Mouse (Mus musculus) layer of hippocampus, adult 8-10 months (tissue): ENCODE results near the gene Tbx10. TPM values are rescaled to one million over a fixed set of nuclear protein-coding genes. Genes with fewer than 3 reads are reported as not detected.
"Not testable (repeated sequence)": the region's sequence is repeated elsewhere in the genome, so short reads cannot be mapped to it uniquely, and the experiment has no call there.

Experiments
- DNase-seq, 2 experiments: peaks; one replicate each; pipeline ENCODE4 v3.0.0; 2022; ENCODE audit warnings: low spot score in 2 of 2
- total RNA-seq, 4 experiments: library from RNA; stranded (reverse); gene quantifications; 2 replicates each; pipeline ENCODE4 v1.2.4; 2022

Tbx10 gene
- total RNA-seq, 4 experiments from 2014 or later = not detected

- DNase-seq = not testable (repeated sequence)
Observed at GRCm38 (mm10) chr19:3974608-3975007, 17.9 kb upstream of the Tbx10 start.

- no peak for DNase-seq
Observed at GRCm38 (mm10) chr19:3975866-3976265, 16.7 kb upstream of the Tbx10 start.

DNA sequence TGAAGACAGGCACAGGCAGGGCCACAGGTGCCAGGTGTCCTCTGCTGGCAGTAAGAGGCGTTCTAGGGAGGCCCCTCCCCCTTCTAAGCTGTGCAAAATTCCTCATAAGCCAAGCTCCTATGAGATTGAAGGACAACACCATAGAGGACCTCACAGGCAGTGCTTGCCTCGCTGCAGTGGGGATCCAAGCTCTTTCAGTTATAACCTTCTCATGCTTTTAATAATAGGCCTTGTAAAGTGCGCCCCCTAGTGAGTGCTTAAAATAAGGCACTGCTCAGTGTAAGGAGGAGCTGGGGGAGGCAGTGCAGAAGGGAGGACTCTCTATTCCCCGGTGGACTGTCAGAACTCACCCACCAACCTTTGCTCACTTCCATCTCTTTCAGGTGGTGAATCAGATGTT is 12.2 kb upstream of the Tbx10 start:
- peak; percentile 66 to 79 for DNase-seq

DNA sequence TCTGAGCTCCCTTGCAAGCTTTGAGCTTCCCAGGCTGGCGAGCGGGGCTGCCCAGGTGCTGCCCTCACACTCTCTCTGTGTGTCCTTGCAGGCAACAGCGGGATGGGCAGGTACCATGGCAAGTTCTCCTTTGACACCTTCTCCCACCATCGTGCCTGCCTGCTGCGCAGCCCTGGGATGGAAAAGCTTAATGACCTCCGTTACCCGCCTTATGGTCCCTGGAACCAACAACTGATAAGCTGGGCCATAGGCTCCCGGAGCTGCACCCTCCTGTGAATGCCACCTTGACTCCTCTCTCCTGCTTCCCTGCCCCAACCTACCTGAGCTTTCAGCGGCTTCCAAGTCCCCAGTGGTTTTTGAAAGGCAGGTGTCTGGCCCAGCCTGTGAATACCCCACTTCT is 11.6 kb upstream of the Tbx10 start:
- no peak for DNase-seq

GRCm38 (mm10) chr19:3983527-3984200 is 8.9 kb upstream of the Tbx10 start:
- no peak for DNase-seq

- no peak for DNase-seq
Observed at GRCm38 (mm10) chr19:3985261-3985681, 7.3 kb upstream of the Tbx10 start.

GRCm38 (mm10) chr19:3986334-3986733 is 6.2 kb upstream of the Tbx10 start, which contains the start of gene Acy3:
Gene Acy3 (plus strand): TSS chr19:3986570.
- peak in 1 of 2 experiments; percentile 47 for DNase-seq

GRCm38 (mm10) chr19:3988066-3988465 is 4.5 kb upstream of the Tbx10 start:
- no peak for DNase-seq

DNA sequence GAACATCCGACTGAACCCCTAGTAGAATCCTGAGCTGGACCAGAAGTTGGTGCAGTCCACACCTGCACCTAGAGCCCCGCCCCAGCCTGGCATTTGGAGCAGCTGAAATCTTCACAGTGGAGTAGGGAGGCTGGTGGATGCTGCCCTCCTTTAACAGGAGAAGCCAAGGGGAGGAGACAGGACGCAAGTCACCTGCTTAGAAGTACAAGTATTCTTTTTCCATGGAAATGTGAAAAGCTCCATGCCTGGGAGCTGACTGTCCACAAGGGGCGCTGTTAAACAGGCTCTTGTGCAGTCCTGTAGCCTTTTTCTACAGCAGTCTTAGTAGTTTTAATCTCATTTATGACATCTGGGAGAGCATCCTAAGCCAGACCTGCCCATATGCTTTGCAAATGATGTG is 3.8 kb upstream of the Tbx10 start:
- no peak for DNase-seq

- no peak for DNase-seq
Observed at GRCm38 (mm10) chr19:3990804-3991203, 1.7 kb upstream of the Tbx10 start.

DNA sequence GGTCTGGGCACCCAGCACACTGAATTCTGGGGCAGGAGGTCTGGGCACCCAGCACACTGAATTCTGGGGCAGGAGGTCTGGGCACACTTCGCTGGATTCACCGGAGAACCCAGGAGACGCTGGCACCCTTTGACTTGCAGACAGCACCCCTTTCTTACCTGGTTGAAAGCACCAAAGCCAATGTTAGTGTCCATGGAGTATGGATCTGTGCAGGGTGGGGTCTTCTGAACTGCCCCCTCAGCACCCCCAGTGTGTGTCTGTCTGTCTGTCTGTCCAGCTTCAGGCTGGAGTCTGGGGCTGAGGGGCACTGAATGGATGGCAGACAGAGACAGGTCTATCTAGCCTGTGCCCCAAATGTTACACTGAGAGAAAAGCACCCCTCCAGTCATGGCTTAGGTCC is 990 bp upstream of the Tbx10 start:
- no peak for DNase-seq

DNA sequence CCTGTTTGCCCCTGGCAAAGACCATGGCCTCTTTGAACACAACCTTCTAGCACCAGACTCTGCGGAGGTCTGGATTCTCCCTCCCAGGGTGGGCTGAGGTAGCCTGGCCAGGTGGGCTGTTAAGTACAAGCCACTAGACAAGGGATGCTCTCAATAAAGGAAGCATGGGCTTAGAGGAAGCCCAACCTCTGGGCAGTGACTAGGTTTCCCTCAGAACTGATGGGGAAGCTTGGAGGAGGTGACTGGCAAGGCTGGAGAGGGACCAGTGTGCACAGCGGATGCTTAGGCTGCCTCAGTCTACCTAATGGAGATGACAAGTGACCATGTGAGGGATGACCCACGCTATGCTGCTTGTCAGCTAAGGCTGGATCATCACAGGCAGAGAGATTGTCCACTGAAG is 586 bp upstream of the Tbx10 start:
- no peak for DNase-seq

DNA sequence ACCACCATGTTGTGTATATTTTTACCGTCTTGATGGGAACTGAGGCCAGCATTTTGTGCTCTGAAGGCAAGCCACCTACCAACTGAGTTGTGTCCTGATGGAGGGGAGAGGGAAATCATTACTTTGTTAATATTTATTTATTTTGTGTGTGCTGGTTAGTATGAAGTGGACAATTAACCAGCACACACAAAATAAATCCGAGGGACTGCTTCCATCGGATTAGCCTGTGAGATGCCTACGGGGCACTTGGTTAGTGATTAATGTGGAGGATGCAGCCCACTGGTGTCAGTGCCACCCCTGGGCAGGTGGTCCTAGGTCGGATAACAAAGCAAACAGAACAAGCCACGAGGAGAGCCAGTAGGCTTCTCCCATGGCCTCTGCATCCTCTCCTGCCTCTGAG is 2.4 kb downstream of the Tbx10 start:
- no peak for DNase-seq

GRCm38 (mm10) chr19:3995505-3995904 is 3.0 kb downstream of the Tbx10 start:
- DNase-seq = no peak

DNA sequence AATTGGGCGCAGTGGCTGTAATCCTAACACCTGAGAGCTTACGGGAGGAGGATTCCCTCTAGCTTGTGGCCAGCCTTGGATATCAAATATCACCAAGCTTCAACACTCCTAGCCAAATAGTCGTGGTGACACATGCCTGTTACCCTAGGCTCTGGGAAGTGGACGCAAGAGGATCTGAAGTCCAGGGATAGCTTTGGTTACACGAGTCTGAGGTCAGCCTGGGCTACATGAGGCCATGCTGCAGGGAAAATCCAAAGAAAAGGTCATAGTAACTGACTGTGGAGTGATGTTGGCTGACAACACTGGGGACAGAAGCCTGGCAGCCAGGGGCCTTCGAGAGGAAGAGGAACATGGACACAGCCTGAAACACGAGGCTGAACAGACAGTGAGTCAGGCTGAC is 3.6 kb downstream of the Tbx10 start:
- DNase-seq = no peak

DNA sequence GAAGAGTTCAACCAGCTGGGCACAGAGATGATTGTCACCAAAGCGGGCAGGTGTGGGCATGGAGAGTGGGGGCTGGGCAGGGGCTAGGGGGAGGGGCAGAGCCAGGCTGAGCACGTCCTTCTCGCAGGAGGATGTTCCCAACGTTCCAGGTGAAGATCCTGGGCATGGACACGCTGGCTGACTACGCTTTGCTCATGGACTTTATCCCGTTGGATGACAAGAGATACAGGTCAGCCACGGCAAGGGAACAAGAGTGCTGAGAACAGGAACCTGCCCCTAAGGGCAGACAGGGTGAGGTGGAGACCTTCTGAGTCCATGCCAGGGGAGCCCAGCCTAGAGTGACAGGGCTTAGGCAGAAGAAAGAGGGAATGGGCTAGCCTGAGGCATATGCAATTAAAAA is 4.2 kb downstream of the Tbx10 start:
- no peak for DNase-seq

- DNase-seq = no peak
Observed at GRCm38 (mm10) chr19:3997231-3997630, 4.7 kb downstream of the Tbx10 start.

GRCm38 (mm10) chr19:3998335-3998734 is 5.8 kb downstream of the Tbx10 start:
- no peak for DNase-seq

- DNase-seq = no peak
Observed at GRCm38 (mm10) chr19:3999121-3999730, 6.7 kb downstream of the Tbx10 start.

GRCm38 (mm10) chr19:4000119-4000900 is 7.8 kb downstream of the Tbx10 start, which contains the start of the genes Nudt8 and Gm49405:
Gene Nudt8 (plus strand): TSS chr19:4000580.
Gene Gm49405 (plus strand): TSS chr19:4000626.
- peak; percentile 95 to 97 for DNase-seq

- DNase-seq = no peak
Observed at GRCm38 (mm10) chr19:4000949-4001525, 8.5 kb downstream of the Tbx10 start.

DNA sequence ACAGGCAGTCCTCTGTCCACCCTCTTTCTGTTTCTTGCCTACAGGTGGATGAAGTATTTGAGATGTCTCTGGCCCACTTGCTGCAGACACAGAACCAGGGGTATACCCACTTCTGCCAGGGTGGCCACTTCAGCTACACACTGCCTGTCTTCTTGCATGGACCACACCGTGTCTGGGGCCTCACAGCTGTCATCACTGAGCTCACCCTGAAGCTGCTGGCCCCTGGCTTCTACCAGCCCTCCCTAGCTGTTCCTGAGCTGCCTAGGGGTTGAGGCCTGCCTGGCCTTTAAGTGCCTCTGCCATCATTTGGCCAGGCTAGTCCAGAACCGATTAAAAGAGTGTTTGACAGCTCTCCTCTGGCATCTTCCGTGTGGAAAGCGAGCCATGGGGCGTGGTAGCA is 9.2 kb downstream of the Tbx10 start:
- DNase-seq = no peak
